Mouse (Mus musculus): ENCODE measurements around the gene Alx1.

The Alx1 gene

DNA sequence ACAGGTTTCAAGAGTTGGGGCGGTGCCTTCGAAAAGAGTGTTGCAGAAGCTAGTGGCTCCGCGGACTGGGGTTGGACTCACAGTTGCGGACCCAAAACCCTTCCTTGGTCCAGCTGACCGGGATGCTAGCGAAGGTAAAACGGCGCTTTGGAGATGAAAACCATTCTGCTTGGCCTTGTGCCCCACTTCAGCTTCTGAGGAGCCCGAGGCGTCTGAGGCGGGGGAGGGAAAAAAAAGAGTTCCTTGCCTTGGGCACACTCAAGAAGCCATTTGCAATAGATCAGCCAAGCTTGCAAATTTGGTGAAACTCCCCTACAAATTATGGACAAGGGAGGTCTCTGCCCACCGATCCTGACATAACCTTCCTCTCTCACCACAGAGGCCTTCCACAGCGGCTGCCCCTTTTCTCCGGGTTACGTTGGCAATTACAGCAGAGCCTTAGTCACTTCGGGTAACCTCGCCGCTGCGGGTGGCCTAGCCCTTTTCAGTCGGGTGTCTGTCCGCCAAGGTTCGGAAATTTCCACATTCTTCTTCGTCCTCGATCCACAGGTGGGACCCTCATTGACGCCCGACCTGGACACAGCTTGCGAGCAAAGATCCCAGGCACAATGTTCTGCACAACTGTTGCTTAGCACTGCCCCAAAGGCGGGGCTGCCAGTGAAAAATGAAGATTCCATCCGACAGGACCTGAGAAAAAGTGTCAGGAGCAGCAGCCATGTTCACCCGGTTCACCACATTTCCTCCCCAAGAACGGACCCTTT, at the start of gene Alx1:
Gene Alx1, minus strand, starts transcription at position 486 of the 761 bp plus-strand sequence.
- no peak for DNase-seq (ENCODE audit: low spot score)

- no peak for DNase-seq (ENCODE audit: low spot score)
These were observed 19.6 kb upstream of the Alx1 start for GRCm38 (mm10) chr10:103049593-103049992.

- DNase-seq (ENCODE audit: low spot score), result no peak
These were observed 16.6 kb upstream of the Alx1 start for GRCm38 (mm10) chr10:103046623-103047022.

DNA sequence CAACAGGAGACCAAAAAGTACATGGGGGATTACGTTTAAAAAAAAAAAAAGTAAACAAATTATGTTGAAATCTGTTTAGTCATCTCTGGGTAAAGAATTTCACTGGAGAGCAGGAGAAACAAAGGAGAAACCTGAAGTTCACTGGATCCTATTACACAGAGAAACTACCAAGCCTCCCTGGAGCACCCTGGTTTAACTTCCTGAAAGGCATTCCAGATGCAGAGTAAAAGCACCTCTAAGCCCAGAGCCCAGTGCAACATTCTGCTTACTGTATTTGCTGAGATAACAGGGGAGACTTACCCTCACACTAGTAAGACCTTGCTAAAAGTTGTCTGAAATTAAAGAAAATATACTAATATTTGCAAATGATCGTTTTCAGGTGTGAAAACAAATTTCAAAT, 15.0 kb upstream of the Alx1 start:
- DNase-seq (ENCODE audit: low spot score), result no peak

- DNase-seq (ENCODE audit: low spot score), result no peak
These were observed 5.1 kb upstream of the Alx1 start for GRCm38 (mm10) chr10:103035002-103035640.

- DNase-seq (ENCODE audit: low spot score), result no peak
These were observed 916 bp upstream of the Alx1 start for GRCm38 (mm10) chr10:103030931-103031330.

- no peak for DNase-seq (ENCODE audit: low spot score)
These were observed 784 bp downstream of the Alx1 start for GRCm38 (mm10) chr10:103029132-103029729.

GRCm38 (mm10) chr10:103028253-103029131, 1.5 kb downstream of the Alx1 start:
- no peak for DNase-seq (ENCODE audit: low spot score)

- no peak for DNase-seq (ENCODE audit: low spot score)
These were observed 2.1 kb downstream of the Alx1 start for GRCm38 (mm10) chr10:103027931-103028252.

DNA sequence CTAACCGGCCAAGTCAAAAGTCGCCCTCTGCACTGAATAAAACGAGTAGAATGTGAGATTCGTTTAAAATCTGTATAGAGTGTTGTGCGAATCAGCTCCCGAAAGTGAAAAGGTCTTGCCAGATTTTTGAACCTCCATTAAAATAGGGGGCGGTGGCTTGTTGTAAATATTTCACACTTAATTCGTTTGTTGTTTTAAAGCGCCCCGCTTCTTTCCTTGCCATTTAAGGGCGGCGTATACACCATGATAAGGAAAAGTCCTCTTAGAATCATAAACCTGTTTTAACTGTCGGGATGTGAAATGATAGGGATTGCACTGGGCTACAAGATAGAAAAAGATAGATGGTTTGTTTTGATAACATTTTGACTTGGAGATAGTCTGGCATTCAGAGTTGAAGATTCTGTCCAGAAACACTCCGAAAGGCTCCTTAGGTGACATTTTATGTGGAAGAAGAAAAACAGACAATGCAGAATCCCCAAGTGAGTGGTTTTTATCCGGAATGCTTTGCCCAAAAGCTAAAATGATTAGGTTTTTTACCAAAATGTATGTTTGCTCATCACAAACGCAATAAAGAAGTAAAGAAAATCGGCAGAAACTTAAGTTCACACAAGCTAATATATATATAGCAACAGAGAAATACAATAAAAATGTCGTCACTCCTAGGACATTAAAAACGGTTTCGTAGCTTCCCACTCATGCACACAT, 2.6 kb downstream of the Alx1 start:
- no peak for DNase-seq (ENCODE audit: low spot score)

DNA sequence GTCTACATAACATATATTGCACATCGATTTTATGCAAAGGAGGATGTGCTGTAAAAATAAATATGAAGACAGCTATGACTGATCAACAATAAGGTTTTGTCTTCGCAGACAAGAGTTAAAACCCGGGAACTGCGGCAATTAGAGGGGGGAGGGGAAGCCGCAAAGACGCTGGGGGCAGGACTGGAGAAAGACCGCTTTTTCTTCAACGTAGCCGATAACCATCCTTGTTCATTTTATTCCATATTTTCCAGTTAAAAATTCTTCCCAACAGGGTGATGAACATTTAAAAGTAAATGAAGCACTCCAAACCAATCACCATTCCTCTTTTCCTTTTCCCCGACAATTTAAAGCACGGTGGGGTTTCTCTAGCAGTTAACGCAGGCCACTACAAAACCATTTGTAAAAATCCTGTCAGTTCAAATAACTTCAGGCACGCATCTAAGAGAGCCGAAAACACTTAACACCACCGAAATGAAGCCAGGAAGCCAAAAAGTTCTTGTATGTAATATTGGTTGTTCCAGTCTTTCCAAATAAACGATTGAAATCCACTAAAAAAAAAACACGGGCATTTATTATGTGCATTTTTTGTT, 3.3 kb downstream of the Alx1 start:
- DNase-seq (ENCODE audit: low spot score), result no peak

DNA sequence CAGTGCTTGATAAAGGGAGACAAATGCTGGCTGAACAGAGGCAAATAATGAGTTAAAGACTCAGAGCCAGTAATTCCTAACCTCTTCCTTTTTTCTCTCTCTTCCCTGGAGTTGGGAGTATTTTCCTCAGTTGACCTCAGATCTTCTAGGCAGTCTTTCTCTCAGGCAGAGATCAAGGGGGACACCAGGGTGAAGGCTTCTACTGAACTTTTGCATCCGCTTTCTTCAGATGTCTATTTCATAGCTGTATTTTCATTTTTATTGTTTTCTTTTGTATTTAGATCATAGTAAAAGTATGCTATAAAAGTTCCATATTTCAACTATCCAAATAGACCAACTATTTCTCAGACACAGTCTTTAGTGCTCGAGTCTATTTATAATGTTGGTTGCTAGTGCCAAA, 27.5 kb downstream of the Alx1 start:
- no peak for DNase-seq (ENCODE audit: low spot score)

DNA sequence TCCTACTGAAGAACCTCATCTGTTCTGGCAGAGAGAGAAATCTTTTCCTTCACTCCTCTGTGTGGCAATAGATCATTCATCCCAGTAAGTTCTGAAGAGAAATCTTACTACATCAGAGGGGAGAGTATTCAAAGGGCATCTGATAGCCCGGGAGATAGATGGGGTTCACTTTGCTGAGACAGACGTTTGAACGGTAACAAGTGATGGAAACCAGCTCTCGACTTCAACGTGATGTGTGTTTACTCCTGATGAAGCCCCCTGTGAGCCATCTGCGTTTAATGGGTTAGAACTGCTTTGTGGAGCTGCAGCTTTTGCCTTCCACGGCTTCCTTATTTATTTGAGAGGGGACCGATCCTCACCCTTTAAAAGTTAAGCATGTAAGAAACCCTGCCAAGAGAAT, 29.1 kb downstream of the Alx1 start:
- no peak for DNase-seq (ENCODE audit: low spot score)

- no peak for DNase-seq (ENCODE audit: low spot score)
These were observed 30.4 kb downstream of the Alx1 start for GRCm38 (mm10) chr10:102999584-102999983.

- no peak for DNase-seq (ENCODE audit: low spot score)
These were observed 54.9 kb downstream of the Alx1 start for GRCm38 (mm10) chr10:102975106-102975505.

- no peak for DNase-seq (ENCODE audit: low spot score)
These were observed 70.4 kb downstream of the Alx1 start for GRCm38 (mm10) chr10:102959602-102960001.
